Mouse (Mus musculus): Measurements from ENCODE around the gene Cpd.

The Cpd gene

DNA sequence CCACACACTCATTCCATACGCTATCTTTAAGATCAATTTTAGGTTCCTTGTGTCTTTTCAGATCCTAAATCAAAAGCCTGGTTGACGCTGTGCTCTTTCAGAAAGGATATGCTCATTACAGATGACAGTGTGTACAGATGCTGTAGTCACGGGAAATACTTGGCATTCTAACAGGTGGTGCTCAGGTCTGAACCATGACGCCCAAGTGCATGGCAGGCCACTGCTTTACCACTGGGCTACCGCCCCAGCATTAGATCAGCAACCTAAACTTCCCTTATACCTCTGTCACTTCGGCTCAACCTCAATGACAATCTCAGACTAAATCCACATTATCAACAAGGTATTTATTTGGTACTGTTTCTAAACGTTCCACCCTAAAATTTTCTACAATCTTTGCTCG lies 71.3 kb downstream of the Cpd start:
- DNase-seq, result no peak

DNA sequence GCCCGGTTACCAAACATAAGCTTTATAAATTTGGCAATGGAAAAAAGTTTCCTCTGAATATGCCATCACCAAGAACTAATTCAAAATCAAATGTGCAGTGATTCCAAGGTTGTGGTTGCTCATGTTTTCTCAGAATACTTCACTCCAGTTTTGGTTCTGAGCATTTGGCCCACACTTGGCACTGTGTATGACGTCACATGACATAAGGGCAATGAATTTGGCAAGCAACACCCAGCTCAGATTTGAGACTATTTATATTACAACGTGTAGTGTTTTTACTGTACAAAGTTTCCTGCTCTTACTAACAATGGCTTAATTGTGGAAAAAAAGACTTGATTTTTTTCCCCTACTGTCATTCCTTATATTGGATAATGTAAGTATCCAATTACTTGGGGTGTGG lies 73.0 kb downstream of the Cpd start:
- DNase-seq, result no peak

DNA sequence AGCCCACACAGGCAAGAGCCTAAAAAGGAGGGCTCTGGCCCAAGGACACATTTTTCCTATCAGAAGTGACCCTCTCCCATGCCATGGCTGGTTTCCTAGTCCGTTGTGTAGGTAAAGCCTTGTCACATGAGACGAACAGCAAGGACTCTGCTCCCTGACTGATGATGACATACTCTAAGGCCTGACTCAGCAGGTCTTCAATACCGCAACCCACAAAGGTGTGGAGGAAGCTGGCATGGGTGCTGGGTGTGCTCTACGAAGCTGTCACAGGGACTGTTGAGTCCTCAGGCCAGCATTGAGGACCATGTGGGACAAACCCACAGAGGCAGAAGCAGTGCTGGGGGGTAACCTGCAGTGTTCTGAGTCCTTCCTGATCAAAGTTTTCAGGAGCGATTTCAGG lies 76.3 kb downstream of the Cpd start:
- no peak for DNase-seq

DNA sequence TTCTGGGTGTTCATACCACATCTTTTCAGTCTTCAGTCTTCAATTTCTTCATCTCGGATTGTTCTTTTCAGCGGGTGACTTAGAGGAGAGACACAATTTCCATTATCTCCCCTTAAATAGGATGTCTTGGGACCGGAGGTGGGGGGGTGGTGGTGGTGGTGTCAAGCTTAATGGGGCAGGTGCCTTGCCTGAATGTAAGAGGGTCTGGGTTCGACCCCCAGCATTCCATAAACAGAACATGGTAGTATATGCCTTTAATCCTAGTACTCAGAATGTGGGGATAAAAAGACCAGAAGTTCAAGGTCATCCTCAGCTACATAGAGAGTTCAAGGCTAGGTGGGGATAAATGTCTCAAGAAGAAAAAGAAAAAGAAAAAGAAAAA lies 83.1 kb downstream of the Cpd start:
- no peak for DNase-seq

DNA sequence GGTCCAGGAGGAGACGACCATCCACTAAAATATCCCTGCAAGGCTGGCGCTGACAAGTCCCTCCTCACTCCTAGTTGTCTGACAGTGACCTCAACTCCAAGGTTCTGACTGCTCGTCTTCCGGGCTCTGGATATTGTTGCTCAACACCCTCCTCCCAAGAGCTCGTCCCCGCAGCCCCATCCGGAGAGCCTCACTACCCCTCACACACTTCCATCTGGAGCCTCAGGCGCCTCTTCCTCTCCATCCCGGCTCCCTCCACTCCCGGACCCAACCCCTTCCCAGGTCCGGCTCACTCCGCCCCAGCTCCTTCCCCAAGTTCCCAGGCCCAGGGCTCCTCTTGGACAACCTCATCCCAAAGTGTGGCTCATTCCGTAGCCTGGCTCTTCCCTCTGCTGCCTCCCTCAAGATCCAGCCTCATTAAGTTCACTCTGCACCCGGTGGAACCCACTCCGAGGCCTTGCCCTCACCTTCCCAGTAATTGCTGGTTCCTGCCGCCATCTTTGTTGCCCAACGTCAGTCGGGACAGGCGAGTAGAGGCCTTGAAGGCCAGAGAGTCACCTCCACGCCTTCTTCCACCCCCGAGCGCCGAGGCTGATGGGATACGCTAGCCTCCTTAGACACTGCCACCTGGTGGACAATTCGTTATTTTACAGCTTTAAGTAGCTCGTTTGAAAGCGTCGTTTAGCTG lies 83.6 kb downstream of the Cpd start, which contains the start of gene Gosr1:
TSS of gene Gosr1 (minus strand) at position 527 of the 688 bp plus-strand sequence.
- peak; percentile 84 to 90 for DNase-seq

DNA sequence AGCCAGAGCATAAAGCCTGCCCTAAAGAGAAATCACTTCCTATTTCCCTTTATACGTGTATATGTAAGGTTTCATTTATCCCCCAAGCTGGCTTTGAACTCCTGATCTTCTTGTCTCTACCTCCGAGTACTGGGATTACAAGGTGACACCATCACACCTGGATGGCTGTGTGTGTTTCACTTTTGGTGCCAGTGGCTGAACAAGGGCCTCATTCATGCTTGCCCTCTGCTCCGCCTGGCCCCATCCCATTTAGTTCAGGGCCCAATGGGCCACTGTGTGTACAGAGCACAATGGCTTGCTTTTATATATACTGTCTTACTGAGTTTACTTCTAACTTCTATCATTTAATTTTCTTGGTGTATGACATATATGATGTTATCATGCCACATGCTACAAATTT lies 94.5 kb downstream of the Cpd start:
- DNase-seq, result no peak

DNA sequence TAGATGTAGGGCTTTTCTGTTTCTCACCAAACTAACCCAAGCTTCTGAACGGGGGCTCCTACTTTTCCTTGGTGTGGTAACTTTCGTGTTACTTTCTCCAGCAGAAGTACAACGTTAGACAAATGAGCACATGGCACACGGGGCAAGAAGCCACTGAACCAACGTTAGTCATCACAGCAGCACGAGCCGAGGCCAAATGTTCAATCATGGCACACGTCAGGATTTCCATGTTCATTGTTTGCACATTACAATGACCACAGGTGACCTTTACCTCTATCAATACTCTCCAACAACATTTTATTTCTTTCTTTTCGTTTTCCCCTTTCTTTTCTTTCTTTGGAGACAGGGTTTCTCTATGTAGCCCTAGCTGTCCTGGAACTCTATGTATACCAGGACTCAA lies 98.0 kb downstream of the Cpd start:
- no peak for DNase-seq

DNA sequence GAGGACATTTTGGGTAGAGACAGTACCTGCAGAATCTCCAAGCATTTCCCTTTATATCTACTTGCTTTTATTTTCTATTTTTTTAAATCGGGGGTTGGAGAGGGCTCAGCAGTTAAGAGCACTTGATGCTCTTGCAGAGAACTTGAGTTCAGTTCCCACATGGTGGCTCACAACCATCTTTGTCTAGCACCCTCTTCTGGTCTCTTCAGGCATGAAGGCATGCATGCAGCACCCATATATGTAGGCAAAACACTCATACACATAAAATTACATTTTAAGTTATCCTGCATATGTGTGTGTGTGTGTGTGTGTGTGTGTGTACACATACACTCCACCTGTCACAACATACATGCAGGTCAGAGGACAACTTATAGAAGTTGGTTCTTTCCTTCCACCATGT lies 100.9 kb downstream of the Cpd start:
- no peak for DNase-seq

DNA sequence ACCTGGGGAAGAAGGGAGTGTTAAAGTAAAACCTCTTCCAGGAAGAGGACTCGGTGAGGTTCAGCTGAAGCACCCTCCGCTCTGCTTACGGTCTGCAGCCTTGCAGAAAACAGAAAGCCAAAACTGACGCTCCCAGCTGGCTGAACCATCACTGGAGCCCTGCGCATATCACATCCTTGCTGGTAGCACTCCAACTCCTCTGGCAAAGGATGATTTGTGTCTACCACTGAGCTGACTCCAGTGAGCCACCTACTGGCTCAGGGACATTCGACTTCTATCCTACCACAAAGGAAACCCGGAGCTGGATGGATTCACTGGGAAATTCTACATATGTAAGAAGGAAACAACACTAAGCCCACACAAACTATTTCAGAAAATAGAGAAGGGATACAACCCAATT lies 102.3 kb downstream of the Cpd start:
- DNase-seq, result no peak

DNA sequence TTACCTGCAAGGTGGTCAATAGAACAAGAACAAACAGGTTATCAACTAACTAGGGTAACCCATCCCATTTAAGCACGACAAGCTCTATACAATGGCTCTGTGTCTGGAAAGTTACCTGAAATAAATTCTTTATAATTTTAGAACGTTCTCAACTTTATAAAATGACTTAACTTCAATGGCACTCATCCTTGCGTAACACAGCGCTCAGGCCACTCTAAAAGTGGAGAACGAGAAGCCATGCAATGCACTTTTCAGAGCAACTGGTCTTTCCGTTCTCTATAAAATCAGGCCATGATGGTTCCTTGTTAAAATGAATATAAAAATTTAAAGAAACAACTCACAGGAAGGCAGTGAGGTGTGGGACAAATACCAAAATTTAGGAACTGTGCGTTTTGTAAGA lies 104.3 kb downstream of the Cpd start:
- no peak for DNase-seq

DNA sequence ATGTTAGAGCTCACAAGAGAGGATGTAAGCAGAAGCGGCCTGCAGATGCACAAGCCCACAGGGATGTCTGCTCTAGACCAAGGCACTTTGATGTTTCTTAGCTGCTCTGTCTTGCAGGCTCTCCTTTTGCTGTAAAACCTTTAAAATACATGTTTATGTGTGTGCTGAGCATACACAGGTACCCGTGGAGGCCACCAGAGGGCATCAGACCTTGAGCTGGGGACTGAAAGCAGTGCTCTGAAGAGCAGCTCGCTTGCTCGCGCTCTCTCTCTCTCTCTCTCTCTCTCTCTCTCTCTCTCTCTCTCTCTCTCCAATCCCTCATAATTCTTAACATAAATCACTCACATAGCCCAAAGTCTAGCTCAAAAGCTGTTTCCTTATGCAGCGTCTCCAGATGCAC lies 107.7 kb downstream of the Cpd start:
- DNase-seq, result peak; percentile 54 to 64

DNA sequence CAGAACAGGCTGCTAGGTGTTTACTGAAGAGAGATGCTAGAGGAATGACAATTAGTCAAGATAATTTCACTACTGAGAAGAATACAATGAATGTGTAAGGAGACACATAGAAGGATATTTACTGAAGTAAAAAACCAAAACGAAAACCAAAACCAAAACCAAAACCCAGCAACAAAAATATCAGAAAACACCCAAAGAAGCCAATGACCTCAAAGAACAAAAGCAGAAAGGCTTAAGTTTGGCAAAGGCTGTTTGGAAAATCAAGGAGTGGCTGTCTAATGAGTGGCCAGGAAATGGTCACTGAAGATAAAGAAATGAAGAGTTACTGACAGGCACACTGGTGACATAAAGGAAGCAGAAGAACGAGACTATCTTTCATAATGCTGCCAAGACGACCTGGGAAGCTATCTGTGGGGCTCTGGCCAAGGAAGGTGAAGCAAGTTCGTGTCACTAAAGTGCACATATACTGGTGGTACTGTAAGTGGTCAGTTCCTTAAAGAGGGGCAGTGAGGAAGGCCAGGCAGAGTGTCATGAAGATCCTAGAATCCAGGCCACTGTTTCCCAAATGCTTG lies 111.0 kb downstream of the Cpd start:
- no peak for DNase-seq

DNA sequence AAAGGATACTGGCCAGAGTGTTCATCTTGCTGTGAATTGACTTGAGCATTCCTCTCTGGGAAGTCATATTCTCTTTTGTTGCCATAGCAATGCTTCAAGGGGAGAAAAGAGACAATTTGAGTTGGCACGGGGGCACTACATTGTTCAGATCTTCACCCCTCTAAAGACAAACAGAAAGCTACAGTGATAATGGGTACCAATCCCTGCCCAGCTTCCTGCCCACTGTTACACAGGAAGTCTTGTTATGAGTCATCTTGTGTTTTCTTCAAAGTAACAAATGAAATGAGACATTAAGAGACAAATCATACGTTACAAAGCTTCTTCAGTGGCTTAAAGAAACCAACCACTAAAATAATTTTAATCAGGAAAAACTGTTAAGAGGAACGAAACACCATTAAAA lies 112.3 kb downstream of the Cpd start:
- no peak for DNase-seq

DNA sequence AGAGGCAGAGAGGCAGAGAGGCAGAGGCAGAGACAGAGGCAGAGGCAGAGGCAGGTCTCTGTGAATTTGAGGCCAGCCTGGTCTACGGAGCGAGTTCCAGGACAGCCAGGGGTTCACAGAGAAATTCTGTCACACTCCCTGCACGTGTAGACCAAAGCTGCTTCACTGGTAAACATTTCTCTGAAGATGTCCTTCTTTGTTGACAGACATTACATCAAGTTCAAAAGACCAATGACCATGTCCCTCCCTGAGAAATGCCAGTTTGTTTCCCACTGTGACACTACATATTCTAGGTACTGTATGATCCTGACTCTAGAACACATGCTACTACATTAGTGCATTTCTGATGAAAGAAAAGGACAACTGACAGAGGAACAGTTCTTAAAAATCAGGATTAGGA lies 116.2 kb downstream of the Cpd start:
- DNase-seq, result no peak
